Mouse (Mus musculus) adrenal gland, postnatal 14 days (tissue): ENCODE measurements around the gene Zfp786. TPM values are rescaled to one million over a fixed set of nuclear protein-coding genes. Genes with fewer than 3 reads are reported as not detected.
A peak's percentile ranks its signal among the peaks of the same experiment; 100 is the strongest.
"Not testable (repeated sequence)": the region's sequence is repeated elsewhere in the genome, so short reads cannot be mapped to it uniquely, and the experiment has no call there.

Experiments used
- DNase-seq: peaks from one replicate; pipeline ENCODE4 v3.0.0; 2021; ENCODE audit warnings: mixed read lengths
- long read RNA-seq, 2 experiments: library from polyadenylated mRNA; stranded (forward); transcript quantifications; one replicate each; pipeline ENCODE4 v2.0.0; 2021
- total RNA-seq: library from RNA; stranded (reverse); gene quantifications from 2 replicates; pipeline ENCODE4 v1.2.3, GENCODE M21; 2021

Zfp786 gene
- 1.2 and 1.3 TPM in 2 replicates for total RNA-seq
- long read RNA-seq, experiment 1, partial matches to known transcripts: 0 of 3 reads
- long read RNA-seq, experiment 1, other reads (novel, unspliced or antisense): 0 of 3 reads
- long read RNA-seq, experiment 2, partial matches to known transcripts: 0 of 2 reads
- long read RNA-seq, experiment 2, other reads (novel, unspliced or antisense): 0 of 2 reads

DNA sequence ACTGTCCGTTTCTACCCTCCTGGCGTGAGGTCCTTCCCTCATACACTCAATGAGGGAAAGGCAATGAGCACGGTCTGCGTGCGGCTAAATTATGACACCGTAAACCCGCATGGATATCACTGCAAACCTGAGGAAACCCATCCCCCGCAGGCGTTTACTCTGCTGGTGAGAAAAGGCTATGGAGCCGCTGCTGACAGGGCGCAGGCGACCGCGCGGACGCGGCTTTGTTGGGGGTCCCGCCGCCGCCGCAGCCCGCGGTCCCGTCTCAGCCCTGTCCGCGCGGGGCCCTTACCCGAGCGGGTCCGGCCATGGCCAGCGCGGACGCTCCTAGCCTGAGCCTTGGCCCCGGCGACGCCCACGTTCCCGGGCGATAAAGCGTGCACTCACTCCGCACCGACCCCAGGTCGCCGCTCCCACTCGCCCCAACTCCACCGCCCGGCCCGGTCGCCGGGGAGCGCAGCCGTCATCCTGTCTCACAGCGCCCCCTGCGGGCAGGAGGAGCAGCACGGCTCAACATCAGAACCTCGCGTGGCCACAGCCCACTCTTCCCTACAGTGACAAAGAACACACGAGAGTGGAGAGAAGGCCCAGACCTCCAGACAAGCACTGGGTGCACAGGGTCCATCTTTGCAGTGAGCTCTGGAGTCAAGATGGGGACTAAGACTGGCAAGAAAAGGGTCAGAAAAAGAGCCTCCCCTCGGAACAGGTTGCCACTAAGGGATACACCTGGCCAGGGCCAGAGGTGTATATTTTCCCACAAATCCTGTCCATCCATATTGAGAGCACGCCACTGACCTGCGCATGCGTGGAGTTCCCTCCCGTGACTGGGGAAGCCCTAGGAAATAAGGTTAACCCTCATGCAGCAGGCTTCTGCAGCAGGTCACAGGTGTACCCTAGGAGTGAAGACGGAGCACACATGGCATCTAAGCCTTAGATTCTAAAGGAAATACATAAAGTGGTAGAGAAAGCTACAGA is at the start of gene Zfp786:
TSS of gene Zfp786 (minus strand) at position 764 of the 975 bp plus-strand sequence.
- peak; percentile 97 for DNase-seq

DNA sequence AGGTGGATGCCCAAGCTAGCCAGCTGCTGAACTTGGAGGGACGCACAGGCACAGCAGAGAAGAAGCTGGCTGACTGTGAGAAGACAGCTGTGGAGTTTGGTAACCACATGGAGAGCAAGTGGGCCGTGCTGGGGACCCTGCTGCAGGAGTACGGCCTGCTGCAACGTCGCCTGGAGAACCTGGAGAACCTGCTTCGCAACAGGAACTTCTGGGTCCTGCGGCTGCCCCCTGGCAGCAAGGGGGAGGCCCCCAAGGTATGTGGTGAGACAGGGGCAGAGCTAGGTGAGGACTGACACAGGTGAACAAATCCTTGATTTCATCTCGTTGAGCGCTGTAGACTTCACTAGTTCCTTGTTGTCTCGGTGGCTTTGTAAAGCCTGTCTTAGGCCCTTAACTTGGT is 49.5 kb upstream of the Zfp786 start:
- DNase-seq: no peak

DNA sequence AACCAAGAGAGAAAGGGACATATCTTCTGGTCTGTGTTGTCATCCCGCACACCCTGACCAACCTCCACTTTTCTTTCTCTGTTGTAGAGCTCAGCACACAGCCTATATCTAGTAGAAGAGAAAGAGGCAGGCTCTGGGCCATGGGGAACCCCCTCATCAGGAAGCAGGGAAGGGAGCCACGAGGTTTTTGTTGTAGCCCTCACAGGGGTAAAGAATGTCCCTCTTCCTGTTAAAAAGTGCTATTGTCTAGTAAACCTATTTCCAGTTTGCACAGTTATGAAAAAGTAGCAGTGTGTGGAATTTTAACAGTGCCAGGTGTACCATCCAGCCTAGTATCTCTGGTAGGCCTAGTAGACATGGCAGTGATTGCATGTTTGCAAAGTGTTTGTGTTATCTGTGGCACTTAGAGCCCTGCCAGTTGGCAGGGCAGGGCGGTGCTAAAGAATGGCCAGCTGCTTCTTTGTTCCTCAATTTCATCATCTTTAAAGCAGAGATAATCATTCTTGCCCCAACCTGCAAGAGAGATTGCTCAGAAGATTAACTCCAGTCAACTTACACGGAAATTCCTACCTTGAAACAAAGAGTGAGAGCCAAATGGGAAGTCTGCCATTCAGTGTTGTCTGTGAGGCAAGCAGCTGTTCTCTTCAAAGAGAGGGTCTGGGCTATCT is 48.5 kb upstream of the Zfp786 start:
- no peak for DNase-seq

DNA sequence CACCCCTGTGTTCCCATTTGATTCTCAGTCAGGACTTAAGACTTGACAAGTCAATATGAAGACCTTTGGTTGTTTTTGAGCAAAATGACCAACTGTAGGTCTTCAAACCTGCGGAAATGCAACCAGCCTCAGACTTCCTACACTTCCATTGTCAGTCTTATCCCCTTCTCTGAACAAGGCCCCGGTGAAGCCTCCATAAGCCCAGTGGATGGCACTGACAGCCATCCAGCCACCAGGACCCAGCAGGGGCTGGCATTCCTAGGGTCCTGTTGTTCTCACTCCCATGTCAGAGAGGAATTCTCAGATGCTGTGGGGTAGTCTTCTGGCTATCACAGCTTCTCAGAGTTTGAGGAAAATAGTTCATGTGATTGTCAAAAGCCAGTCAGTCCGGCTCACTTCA is 47.9 kb upstream of the Zfp786 start:
- no peak for DNase-seq

DNA sequence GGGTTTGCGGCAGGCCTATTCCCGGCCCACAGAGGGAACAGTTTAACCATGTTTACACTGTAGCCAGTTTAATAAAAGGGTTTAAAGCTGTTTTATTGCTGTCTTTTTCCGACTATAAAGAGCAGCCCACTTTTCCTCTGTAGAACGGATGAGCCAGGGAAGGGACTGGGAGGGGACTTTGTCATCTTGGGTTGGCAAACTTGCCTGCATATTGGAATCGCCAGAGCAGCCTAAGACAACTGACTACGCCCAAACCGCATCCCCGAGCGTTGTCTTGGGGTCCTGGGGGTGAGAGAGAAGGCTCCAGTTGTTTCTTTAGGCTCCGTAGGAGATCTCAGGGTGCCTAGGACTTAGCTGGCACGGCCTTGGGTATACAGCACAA is 47.5 kb upstream of the Zfp786 start:
- no peak for DNase-seq

DNA sequence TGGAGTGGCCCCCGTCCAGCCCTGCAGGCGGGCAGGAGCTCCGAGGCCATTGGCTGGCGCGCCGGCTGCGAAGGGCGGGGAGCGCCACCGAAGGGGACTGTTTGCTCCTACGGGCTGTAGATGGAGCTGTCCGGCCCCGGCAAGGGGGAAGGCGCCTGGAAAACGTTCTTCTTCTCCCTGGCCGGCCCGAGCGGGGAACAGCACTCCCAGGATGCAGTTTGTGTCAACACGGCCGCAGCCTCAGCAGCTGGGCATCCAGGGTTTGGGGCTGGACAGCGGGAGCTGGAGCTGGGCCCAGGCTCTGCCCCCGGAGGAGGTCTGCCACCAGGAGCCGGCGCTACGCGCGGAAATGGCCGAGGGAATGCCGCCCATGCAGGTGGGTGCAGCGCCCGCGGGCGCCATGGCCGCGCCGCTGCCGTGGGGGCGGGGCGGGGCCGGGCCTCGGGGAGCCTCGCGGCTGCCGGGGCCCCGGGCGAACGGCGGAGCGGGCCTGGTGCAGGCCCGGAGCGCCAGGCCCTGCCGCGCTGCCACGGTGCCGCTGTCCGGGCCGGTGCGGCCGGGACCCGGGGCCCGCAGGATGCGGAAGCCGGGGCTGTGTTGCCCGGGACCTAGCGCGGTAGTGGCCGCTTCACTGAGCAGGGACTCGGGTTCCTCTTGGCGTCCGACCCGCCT is 46.9 kb upstream of the Zfp786 start:
- DNase-seq: peak; percentile 96

DNA sequence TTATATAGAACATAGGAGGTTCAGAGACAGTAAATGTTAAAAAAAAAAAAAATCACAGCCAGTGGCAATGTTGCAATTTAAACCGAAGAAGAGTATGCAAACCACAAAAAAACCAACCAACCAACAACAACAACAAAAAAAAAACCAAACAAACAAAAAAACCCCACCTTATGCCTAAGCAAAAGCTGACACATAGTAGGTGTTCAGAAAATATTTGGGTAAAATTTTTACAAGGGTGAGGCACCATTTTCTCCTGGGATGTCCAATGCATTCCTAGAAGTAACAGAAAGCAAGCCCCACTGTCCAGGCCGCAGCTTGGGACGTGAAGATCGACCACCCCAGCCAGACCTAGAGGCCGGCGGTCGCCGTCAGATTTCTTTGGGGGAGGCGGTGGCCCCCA is 46.4 kb upstream of the Zfp786 start, which contains the start of gene Zfp282:
TSS of gene Zfp282 (plus strand) at position 147 of the 400 bp plus-strand sequence.
- DNase-seq: no peak

DNA sequence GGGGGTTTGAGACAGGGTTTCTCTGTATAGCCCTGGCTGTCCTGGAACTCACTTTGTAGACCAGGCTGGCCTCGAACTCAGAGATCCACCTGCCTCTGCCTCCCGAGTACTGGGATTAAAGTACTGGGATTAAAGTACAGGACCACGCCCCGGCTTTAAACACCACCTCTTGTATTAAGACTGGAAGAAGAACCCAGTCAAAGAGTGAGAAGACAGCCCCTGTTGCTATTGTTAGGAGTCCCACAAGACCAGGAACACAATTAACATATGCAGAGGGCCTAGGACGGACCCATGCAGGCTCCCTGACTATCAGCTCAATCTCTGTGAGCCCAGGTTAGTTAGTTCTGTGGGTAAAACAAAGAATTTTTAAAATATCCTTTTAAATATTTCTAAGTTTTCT is 41.6 kb upstream of the Zfp786 start:
- DNase-seq: no peak

DNA sequence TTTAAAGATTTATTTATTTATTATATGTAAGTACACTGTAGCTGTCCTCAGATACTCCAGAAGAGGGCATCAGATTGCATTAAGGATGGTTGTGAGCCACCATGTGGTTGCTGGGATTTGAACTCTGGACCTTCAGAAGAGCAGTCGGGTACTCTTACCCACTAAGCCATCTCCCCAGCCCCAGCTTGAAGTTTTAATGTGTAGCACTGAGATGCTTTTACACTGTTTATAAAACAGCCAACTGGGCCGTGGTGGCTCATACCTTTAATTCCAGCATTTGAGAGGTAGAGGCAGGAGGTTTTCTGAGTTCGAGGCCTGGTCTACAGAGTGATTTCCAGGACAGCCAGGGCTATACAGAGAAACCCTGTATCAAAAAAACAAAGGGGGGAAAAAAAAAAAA is 27.1 kb upstream of the Zfp786 start:
- DNase-seq: not testable (repeated sequence)

DNA sequence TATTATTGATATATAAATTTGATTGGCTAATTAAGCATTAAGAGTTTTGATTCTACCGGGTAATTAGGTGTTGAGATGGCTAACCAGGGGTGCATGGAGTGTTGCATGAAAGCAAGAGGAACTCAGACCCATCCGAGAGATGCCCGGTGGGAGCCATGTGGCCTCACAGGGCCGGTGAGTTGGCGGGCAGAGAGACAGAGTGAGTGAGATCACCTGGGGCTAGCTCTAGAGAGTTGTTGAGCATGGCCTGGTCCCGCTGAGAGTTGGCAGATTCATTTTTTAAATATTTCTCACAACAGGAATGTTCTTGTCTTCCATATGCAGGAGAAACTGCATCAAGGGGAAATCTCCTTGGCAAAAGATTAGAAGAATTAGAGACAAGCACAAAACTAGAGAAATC is 26.6 kb upstream of the Zfp786 start:
- DNase-seq: no peak

DNA sequence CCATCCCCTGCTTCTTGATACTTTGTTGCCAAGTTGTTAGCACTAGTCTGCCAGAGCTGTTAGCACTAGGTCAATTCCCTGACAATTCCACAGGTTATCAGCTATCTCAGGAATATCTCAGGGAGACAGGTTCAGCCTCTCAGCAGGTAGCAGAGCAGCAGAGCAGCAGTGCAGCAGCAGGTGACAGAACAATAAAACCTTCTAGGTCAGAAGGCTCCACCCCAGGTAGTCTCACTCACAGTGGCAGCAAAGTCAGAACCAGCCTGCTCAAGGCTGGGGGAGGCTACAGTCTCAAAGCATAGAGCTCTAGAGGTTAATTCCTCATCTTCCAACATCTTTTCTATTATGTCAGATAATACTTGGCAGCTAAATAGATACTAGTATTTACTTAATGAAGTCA is 15.1 kb upstream of the Zfp786 start:
- DNase-seq: no peak

DNA sequence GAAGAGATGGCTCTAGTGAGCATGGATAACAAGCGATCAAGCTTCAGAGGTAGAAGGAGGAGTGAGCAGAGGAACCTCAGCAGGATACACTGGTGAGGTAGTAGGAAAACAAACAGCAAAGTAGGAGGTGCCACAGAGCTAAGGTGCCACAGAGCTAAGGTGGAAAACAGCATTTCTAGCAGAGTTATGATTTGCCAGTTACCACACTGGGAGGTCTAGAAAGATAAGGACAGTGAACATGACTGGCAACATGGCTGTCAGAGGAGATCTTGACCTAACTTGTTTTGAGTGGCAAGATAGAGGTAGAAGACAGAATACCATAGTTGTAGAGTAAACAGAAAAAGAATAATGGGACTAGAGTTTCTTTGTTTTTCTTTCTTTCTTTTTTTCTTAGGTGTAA is 11.7 kb upstream of the Zfp786 start:
- DNase-seq: no peak

DNA sequence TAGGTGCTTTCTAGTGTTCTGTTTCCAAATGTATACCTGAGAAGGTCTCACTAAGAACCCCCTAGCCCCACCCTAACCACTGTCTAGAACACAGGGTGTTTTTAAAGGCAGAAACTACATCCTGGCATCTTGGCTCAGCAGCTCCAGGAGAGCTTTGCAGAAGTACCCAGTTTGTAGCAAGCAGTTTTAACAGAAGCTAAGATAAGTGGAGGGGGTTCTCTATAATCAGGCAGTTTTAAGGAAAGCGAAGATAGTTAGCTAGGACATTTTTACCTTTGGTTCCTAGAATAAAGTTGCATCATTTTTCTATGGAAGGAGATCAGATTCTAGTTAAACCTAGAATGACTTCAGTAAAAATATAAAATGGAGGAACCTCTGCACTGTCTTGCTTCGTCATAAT is 11.2 kb upstream of the Zfp786 start:
- no peak for DNase-seq

DNA sequence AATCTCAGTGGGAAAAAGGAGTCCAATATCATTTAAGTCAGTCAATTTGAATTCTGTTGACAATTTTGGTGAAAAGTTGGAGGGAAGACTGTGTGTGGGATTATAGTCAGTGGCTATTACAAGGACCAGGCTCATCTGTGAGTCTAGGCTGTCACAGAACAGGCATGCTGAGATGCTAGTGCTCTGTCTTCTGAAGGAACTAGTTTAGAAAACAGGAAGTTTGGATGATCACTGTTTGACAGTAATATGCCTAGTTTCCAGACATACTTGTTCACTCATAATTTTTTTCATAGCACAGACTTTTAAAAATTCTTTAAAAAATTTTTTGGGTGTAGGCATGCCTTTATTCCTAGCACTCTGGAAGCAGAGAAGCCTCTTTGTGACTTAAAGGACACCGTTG is 10.4 kb upstream of the Zfp786 start:
- DNase-seq: no peak

DNA sequence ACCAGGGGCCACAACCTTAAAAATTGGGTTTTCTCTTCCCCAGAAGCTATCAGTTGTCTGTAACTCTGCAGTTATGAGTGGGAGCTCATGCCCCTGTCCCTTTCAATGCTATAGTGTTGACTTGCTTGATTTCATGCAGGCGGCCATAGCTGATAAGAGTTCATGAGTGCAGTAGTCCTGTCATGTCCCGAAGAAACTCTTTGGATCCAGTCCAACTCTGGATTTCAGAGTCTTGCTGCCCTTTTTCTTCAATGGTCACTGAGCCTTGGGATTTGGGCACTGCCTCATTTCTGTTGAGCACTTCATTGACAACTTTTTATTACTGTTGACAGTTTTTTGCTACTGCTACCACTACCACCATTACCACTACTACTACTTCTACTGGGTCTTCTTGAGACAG is 7.0 kb upstream of the Zfp786 start:
- no peak for DNase-seq

DNA sequence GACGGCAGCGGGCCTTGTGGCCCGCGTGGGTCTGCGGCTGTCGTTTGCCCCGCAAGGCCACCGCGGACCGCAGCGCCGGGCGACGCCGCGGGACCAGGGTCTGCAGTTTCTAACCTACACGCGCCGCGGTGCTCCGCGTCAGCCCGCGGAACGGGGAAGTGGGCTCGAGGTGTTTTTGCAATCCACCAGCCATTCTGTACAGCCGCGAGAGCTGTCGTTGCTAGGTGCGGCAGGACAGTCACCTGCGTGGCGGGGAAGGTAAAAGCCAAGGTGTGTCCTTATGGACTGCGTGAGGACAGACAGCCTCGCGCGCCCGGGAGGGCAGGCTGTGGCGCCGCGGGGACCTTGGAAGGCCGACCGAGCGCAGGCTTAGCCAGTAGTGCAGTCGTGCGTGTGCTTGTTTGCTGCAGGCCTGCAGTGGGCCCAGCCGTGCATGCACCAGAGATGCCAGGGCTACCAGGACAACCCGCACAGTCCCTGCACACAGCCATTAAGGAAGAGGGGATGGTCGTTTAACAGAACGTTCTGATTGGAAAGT is 5.4 kb upstream of the Zfp786 start:
- DNase-seq: peak; percentile 75

DNA sequence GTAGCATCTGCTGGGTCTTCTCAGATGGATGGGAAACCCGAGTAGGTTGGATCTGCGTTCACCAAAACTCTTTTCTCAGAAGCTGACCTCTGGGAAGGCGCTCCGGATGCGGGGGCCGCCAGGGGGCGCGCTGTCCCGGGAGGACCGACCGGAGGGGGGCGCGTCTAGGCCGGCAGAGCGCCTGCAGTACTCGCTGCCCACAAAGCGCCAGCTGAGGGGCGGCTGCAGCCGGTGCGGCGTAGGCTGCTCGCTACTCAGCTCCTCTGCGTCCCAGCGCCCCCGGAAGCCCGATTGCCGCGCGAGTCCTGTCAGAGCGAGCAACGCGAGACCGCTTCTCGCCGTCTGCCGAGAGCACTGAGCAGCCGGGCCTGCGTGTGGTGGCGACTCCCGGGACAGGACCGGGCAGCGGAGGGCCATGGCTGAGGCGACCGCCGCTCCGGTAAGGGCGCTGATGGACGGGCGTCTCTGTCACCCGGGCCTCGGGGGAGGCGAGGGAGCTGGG is 4.9 kb upstream of the Zfp786 start, which contains the start of gene Zfp398:
TSS of gene Zfp398 (plus strand) at position 180 of the 502 bp plus-strand sequence.
- peak; percentile 98 for DNase-seq

DNA sequence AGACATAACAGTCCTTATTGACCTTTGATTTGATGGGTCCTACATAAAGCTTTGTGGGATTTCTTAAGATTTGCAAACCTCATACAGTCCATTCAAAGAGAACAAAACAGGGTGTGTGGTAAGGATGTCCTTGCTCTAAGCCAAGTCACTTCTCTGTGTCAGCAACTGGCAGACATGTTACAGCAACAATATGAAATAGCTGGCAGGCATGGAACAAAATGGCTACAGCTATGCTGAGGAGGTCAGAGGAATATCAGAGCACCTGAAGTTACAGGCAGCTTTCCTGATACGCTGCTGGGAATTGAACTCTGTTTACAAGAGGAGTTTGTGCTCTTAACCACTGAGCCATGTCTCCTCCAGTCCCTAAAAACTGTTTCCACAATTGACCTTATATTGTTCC is 1.6 kb upstream of the Zfp786 start:
- no peak for DNase-seq

DNA sequence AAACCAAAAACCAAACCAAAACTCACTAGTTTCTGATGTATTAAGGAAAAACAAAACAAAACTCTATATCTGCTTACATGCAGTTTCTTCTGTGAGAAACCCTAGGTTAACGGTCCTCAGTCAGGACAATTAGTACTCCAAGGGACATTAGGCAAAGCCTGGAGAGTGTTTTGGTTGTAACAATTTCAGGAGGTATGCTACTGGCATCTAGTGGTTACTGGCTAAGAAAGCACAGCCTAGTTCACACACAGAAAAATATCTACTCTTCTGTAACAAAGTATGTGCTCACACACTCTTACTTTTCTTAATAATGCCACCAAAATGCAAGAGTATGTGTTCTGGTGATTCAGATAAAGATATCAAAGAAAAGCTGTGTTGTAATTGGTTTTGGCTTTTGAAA is 1.7 kb downstream of the Zfp786 start:
- DNase-seq: no peak

DNA sequence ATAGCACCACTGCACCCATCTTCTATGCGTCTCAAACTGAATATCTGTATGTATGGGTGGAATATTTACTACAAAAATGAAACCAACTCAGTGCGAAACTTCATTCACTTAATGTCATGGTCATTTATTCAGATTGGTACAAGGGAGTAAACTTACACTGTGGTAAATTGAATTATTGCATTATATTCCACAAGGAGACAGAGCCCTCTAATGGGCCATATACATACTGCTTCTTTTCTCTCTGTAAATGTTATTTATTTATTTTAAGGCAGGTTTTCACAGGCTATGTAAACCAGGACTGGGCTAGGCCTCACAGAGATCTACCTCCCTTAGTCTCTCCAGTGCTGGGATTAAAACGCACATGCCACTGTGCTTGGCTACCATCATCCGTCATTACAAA is 3.2 kb downstream of the Zfp786 start:
- no peak for DNase-seq

DNA sequence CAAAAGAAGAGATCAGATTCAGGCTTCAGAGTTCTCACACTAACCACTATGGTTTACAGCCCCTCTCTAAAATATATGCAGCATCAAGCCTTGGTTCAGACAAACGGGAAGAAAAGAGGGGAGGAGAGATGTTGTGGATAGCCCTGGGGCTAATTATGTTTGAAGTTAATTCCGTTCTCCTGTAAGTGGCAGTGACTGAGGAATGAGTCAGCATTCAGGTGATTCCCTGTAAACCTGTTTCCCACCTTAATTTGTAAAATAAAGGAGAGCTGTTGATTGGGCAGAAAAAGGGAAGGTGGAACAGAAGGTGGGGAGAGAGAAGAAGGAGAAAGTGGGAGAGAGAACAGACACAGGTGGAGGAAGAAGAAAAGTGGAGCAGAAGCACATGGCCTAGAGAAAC is 6.4 kb downstream of the Zfp786 start:
- no peak for DNase-seq

DNA sequence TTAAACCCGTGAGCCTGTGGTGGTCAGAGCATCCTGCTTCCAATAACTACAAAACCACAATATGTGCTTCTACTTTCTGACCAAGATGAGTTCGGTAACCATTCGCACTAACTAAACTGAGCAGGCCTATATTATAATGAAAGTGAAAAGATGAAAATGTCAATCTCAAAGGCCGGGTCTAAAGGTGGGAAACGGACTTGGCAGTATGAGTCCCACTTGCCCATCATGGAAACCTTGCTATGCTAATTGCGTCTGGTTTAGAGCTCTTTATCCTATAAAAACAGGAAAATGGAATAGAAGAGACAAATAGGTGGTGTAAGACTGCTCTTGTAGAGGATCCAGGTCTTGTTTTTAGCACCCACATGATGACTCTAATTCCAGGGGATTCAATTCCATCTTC is 8.9 kb downstream of the Zfp786 start:
- no peak for DNase-seq
